Mouse (Mus musculus) CH12.LX (cell line): ENCODE measurements around the gene Rasal1.

Source experiments
- CTCF ChIP-seq, 2 experiments: IDR thresholded peaks in 1 of 2; conservative IDR thresholded peaks in 1 of 2; 2 replicates each; pipeline ENCODE4 v1.5.1; 2011 to 2012; ENCODE audit warnings: low read depth in 2 of 2, low read length in 2 of 2, improper control_type of control experiment in 1 of 2, inconsistent platforms in 1 of 2, mild to moderate bottlenecking in 1 of 2, moderate library complexity in 1 of 2
- EP300 ChIP-seq: IDR thresholded peaks from 2 replicates; pipeline ENCODE4 v1.6.1; 2011; ENCODE audit warnings: low read length, improper control_type of control experiment
- MAFK ChIP-seq: IDR thresholded peaks from 2 replicates; pipeline ENCODE4 v1.6.1; 2011; ENCODE audit warnings: low read length, improper control_type of control experiment; ENCODE audit not compliant: insufficient replicate concordance

- TF ChIP-seq CTCF (conservative IDR thresholded peaks at IDR 0.05 in 1 of 2, IDR thresholded peaks at IDR 0.05 in 1 of 2; ENCODE audit: low read depth in 2 of 2, low read length in 2 of 2) = no peak
- no peak for TF ChIP-seq MAFK
- TF ChIP-seq EP300 = peak; percentile 45; the same call in 1 of the 2 replicates
Observed at GRCm38 (mm10) chr5:120696865-120697264, 48.3 kb downstream of the Rasal1 start.
